Mouse (Mus musculus): Measurements from ENCODE around the gene Nlrp9c. TPM values are rescaled to one million over a fixed set of nuclear protein-coding genes. Genes with fewer than 3 reads are reported as not detected.

Nlrp9c gene
- not detected in 2 replicates for polyA plus RNA-seq (2015; fragmentation: Nextera tagmentation; extraction: Ambion mirVana)

DNA sequence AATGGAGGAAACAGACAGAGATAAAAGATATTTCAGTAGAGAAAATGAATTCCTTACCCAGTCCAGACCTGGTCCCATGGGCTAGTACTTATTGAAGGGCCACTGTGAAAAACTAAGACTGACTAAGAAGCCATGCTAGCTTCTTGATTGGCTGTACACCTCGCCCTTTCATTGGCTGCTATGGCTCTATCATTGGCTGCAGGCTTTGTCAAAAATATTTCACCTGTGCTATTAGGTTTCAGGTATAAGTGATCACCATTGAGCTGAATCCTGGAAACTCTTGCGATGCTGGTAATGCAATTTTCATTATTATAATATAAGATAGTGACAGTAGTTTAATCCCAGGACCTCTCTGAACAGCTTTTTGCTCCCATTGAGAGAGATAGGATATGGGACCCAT lies at the start of gene Nlrp9c:
Gene Nlrp9c (minus strand): TSS at position 101 of the 400 bp plus-strand sequence.

DNA sequence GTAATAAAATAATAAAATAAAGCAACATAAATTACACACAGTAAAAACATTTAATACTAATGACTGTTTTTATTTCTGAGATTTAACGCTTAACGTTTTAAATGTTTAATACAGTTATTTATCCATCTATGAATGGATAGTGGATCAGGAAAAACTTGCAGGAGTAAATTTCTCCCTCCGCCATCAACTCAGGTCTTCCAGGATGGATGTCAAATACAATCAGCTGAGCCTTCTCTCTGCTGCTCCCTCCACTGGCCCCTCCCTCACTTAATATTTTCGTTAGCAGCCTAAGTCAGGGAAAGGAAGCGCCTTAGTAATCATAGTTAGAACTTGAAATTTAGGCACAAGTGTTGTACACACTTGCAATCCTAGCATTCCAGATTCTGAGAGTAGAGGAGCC lies 31.3 kb upstream of the Nlrp9c start, which contains the start of gene Nlrp4a:
Gene Nlrp4a (plus strand): TSS at position 301 of the 400 bp plus-strand sequence.

DNA sequence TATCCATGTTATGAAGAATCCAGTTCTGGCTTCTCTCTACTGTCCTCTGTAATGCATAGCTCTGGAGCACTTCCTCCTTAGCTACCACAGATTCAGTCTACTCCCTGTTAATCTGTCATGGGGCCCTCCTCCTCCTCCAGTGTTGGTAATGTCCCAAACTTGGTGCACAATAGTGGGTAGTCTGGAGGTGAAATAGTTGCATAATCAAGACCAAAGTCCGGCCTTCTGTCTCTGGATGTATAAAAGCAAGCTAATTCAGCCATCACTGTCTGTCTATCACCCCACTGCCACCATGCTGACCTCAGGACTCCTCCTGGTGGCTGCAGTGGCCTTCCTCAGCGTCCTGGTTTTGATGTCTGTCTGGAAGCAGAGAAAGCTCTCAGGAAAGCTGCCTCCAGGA lies 96.6 kb downstream of the Nlrp9c start, which contains the start of gene Cyp2a4:
Gene Cyp2a4 (plus strand): TSS at position 244 of the 400 bp plus-strand sequence.

Other genes starting within 250 kb of the Nlrp9c start
- not detected in 2 replicates for gene Cyp2b9, start 230.3 kb downstream of the Nlrp9c start, polyA plus RNA-seq (2015; fragmentation: Nextera tagmentation; extraction: Ambion mirVana)
- gene Vmn1r184, start 143.4 kb downstream of the Nlrp9c start, polyA plus RNA-seq (2015; fragmentation: Nextera tagmentation; extraction: Ambion mirVana), result not detected in 2 replicates
- gene Cyp2a4, start 96.5 kb downstream of the Nlrp9c start, polyA plus RNA-seq (2015; fragmentation: Nextera tagmentation; extraction: Ambion mirVana), result not detected in 2 replicates
- not detected in 2 replicates for gene Nlrp4a, start 31.4 kb upstream of the Nlrp9c start, polyA plus RNA-seq (2015; fragmentation: Nextera tagmentation; extraction: Ambion mirVana)
- not detected in 2 replicates for gene Nlrp9a, start 131.3 kb upstream of the Nlrp9c start, polyA plus RNA-seq (2015; fragmentation: Nextera tagmentation; extraction: Ambion mirVana)
- gene Vmn1r185, start 214.8 kb upstream of the Nlrp9c start, polyA plus RNA-seq (2015; fragmentation: Nextera tagmentation; extraction: Ambion mirVana), result not detected in 2 replicates

Data from spleen, postnatal 0 days (tissue).